ENCODE assay signal across 9 mouse cellular contexts in the genomic region with DNA sequence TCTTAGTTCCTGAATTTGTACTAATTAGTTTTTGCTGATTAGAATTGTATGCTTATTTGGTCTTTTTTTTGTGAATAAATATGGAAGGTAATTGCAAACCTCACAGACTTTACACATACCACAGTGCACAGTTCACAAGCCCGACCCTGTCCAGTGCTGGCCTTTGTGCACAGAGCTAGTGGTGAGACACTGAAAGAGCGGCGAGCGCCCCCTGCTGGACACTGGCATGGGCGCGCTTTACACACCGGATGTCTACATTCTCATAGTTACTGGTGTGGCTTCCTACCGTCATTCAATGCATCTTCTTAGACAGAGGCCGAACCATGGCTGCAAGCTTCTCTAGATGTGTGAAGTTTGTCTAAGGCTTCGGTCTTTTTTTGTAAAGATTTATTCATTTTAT. TPM values are rescaled to one million over a fixed set of nuclear protein-coding genes. Genes with fewer than 3 reads are reported as not detected.
DNase-seq lines count a peak whose midpoint lies in the region; ATAC-seq and TF ChIP-seq lines count a peak whose summit lies in the region.
"Had no signal": no experiment of that assay in that cellular context is flagged by ENCODE, and none has a peak within 500 bp of the region (broad histone marks: within the 10 kb centered on the region; RNA-seq: fewer than 3 reads in every experiment).

No protein-coding gene starts in this region.

- 11% methylated on average over 10 of the region's 10 CpGs for WGBS in forebrain, embryonic 11.5 days
- WGBS in liver, postnatal 0 days (ENCODE audit: insufficient replicate concordance): 10% methylated on average over 10 of the region's 10 CpGs
- WGBS in neural tube, embryonic 15.5 days: 14% methylated on average over 10 of the region's 10 CpGs

- DNase-seq in c-Kit-positive CD71-positive TER-119-negative erythroid progenitor cells, embryonic 14.5 days (ENCODE audit: low read depth): peak; percentile 67
- peak; percentile 94 for DNase-seq in forebrain, embryonic 11.5 days (ENCODE audit: low spot score)
- DNase-seq in heart, postnatal 14 days: peak; percentile 82 to 83
- peak; percentile 82 for DNase-seq in layer of hippocampus, adult 11-12 months (ENCODE audit: low spot score)
- DNase-seq in liver, postnatal 0 days: peak; percentile 87
- peak; percentile 89 for DNase-seq in testis, postnatal 10 days (ENCODE audit: low spot score)

- H3K9ac ChIP-seq in ES-Bruce4 (ENCODE audit: low read depth, poor library complexity, severe bottlenecking): no peak overlapping the region
- H3K9ac ChIP-seq in forebrain, embryonic 11.5 days (ENCODE audit: low read length): no peak overlapping the region
- H3K9ac ChIP-seq in liver, postnatal 0 days (replicated peaks): no peak overlapping the region
- H3K9ac ChIP-seq in neural tube, embryonic 15.5 days (replicated peaks): no peak overlapping the region

- no peaks in the 10 kb centered on the region for H3K36me3 ChIP-seq in ES-Bruce4 (ENCODE audit: control insufficient read depth, insufficient read depth, low read length, poor library complexity, severe bottlenecking)
- peaks cover 4% of the 10 kb centered on the region; the same call in 1 of the 2 replicates for H3K36me3 ChIP-seq in forebrain, embryonic 11.5 days (ENCODE audit: control insufficient read depth, insufficient read depth, low read length)
- no peaks in the 10 kb centered on the region for H3K36me3 ChIP-seq in liver, postnatal 0 days (replicated peaks; ENCODE audit: insufficient read depth, low read length)
- peaks cover 24% of the 10 kb centered on the region for H3K36me3 ChIP-seq in neural tube, embryonic 15.5 days

- peaks cover 18% of the 10 kb centered on the region for H3K27me3 ChIP-seq in ES-Bruce4 (ENCODE audit: control insufficient read depth, insufficient read depth, low read length, poor library complexity, severe bottlenecking)
- peaks cover 25% of the 10 kb centered on the region for H3K27me3 ChIP-seq in forebrain, embryonic 11.5 days (ENCODE audit: control insufficient read depth, insufficient read depth, low read length)
- peaks cover 26% of the 10 kb centered on the region for H3K27me3 ChIP-seq in liver, postnatal 0 days (ENCODE audit: insufficient read depth, low read length)
- peaks cover 7% of the 10 kb centered on the region; the same call in 1 of the 2 replicates for H3K27me3 ChIP-seq in neural tube, embryonic 15.5 days (replicated peaks)

- H3K9me3 ChIP-seq in ES-Bruce4 (replicated peaks; ENCODE audit: control insufficient read depth, insufficient read depth, low read length, poor library complexity, severe bottlenecking): no peaks in the 10 kb centered on the region
- H3K9me3 ChIP-seq in forebrain, embryonic 11.5 days (ENCODE audit: control insufficient read depth, low read length): no peaks in the 10 kb centered on the region
- H3K9me3 ChIP-seq in liver, postnatal 0 days (ENCODE audit: low read length): no peaks in the 10 kb centered on the region
- no peaks in the 10 kb centered on the region for H3K9me3 ChIP-seq in neural tube, embryonic 15.5 days (replicated peaks)

- TF ChIP-seq CTCF in ES-Bruce4 (IDR thresholded peaks at IDR 0.05; ENCODE audit: low read depth, low read length): peak; percentile 94
- TF ChIP-seq CTCF in liver, postnatal 0 days (IDR thresholded peaks at IDR 0.05; ENCODE audit: low read depth): peak; percentile 97

- no peak overlapping the region for H3K4me3 ChIP-seq in ES-Bruce4 (ENCODE audit: low read depth, low read length)
- H3K4me3 ChIP-seq in forebrain, embryonic 11.5 days (ENCODE audit: low read depth, low read length): no peak overlapping the region
- no peak overlapping the region for H3K4me3 ChIP-seq in liver, postnatal 0 days (ENCODE audit: low read depth, low read length)
- H3K4me3 ChIP-seq in neural tube, embryonic 15.5 days (replicated peaks): no peak overlapping the region

- no peak for TF ChIP-seq EP300 in ES-Bruce4 (IDR thresholded peaks at IDR 0.05; ENCODE audit: insufficient read depth, low read depth, low read length)
- no peak for TF ChIP-seq EP300 in liver, postnatal 0 days (IDR thresholded peaks at IDR 0.05; ENCODE audit: low read depth)

- no peak for TF ChIP-seq POLR2A in ES-Bruce4 (IDR thresholded peaks at IDR 0.05; ENCODE audit: insufficient read depth, low read length)

- no peak overlapping the region for H3K4me2 ChIP-seq in forebrain, embryonic 11.5 days (ENCODE audit: low read depth, low read length, severe bottlenecking)
- H3K4me2 ChIP-seq in liver, postnatal 0 days (ENCODE audit: low read depth, low read length): no peak overlapping the region
- H3K4me2 ChIP-seq in neural tube, embryonic 15.5 days: no peak overlapping the region

- peaks cover 2% of the 10 kb centered on the region for H3K4me1 ChIP-seq in ES-Bruce4 (ENCODE audit: control insufficient read depth, insufficient read depth, low read length)
- peaks cover 7% of the 10 kb centered on the region; the same call in 1 of the 2 replicates for H3K4me1 ChIP-seq in forebrain, embryonic 11.5 days (replicated peaks; ENCODE audit: control insufficient read depth, insufficient read depth, low read length)
- peaks cover 10% of the 10 kb centered on the region for H3K4me1 ChIP-seq in liver, postnatal 0 days (ENCODE audit: insufficient read depth)
- peaks cover 10% of the 10 kb centered on the region; the same call in 1 of the 2 replicates for H3K4me1 ChIP-seq in neural tube, embryonic 15.5 days

- ATAC-seq in forebrain, embryonic 11.5 days (replicated peaks; ENCODE audit: low FRiP score): peak; percentile 87
- ATAC-seq in liver, postnatal 0 days: peak; percentile 74
- peak; percentile 87 for ATAC-seq in neural tube, embryonic 15.5 days (ENCODE audit: low FRiP score)

- intact Hi-C loops in heart, postnatal 14 days (cut with DNase I): no loop called here

- no peak overlapping the region for H3K27ac ChIP-seq in ES-Bruce4 (ENCODE audit: insufficient read depth, low read length)
- H3K27ac ChIP-seq in forebrain, embryonic 11.5 days (ENCODE audit: low read depth, low read length): no peak overlapping the region
- H3K27ac ChIP-seq in liver, postnatal 0 days (ENCODE audit: low read depth): no peak overlapping the region
- H3K27ac ChIP-seq in neural tube, embryonic 15.5 days (replicated peaks): no peak overlapping the region
- H3K27ac ChIP-seq: macrophage had no signal

RNA-seq across cellular contexts. Expression of a gene that starts 51.8 kb away (rescaled TPM):
- 73.2 and 74.1 TPM in 2 replicates for polyA plus RNA-seq in ES-Bruce4 (2011; ENCODE audit: insufficient read depth, insufficient read length, low read depth, missing spikeins)
- 23.6 and 27.5 TPM in 2 replicates for polyA plus RNA-seq in forebrain, embryonic 11.5 days (2014; fragmentation: Nextera tagmentation; extraction: Ambion mirVana)
- total RNA-seq in heart, postnatal 14 days (2021): 10 to 100 TPM; 12.8 to 13.6 TPM
- polyA plus RNA-seq in liver, postnatal 0 days (2015; fragmentation: Nextera tagmentation; extraction: Ambion mirVana): 5.1 and 5.3 TPM in 2 replicates
- 17.0 TPM in 2 replicates for polyA plus RNA-seq in neural tube, embryonic 15.5 days (2015; fragmentation: Nextera tagmentation; extraction: Ambion mirVana)
